Mouse (Mus musculus): ENCODE measurements around the gene Pex13. TPM values are rescaled to one million over a fixed set of nuclear protein-coding genes. Genes with fewer than 3 reads are reported as not detected.

Pex13 gene
- polyA plus RNA-seq, 1 experiment from 2014 or later, result 38.0 TPM

DNA sequence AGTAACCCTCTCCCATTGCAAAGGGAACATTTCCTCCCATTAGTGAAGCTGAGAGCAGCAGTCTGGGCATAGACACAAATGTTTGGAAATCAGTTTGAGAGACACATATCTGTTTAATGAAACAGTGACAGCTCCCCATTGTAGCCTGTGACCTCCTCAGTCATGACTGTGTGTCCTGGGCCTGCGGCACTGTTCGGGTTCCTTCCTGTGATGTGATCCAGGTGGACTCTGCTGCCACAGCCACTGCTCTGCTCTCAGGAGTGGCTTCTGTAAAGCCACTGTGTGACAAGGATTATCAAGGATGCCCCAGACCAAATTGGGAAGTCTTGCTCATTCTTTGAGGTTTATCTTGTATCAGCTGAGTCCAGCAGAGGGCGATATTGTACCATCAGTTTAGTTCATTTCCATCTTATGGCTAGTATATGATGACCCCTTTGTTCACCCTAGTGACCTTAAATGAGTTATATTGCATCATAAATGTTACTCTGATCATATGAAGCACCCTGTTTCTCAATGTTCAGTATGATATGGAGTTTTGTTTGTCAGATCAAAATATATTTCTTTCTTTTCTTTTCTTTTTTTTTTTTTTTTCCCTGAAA lies 13.4 kb upstream of the Pex13 start:
- peak; percentile 41 for ATAC-seq
- Histone ChIP-seq H3K9me3 (no peaks in the 10 kb centered on the region), H3K4me3 (replicated peaks) (no peak overlapping the region), H3K4me2 (replicated peaks) (no peak overlapping the region), H3K36me3 (peaks cover 9% of the 10 kb centered on the region; the same call in 1 of the 2 replicates), H3K27ac (no peak overlapping the region), H3K27me3 (replicated peaks) (no peaks in the 10 kb centered on the region), H3K4me1 (replicated peaks) (no peaks in the 10 kb centered on the region), H3K9ac (no peak overlapping the region)
- 36% methylated on average over 3 of the region's 3 CpGs for WGBS

DNA sequence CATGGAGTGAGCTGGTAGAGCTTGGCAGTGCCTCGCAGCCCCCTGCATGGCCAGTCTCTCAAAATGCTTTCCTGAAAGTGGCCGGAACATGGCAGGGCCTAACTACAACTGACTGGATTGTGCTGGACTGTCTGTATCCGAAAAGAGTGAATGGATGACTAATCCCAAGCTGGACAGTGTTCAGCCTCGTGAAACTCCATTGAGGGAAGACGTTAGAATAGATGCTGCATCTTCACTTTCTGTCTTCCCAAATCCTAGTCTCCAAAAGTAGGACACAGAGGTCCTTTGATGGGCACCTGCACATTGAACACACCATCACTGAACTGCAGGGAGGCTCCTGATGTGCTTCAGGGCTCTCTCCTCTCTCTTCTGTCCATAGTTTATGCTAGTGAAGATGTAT lies 10.3 kb upstream of the Pex13 start:
- WGBS, result 93% methylated on average over 5 of the region's 5 CpGs
- H3K4me2 ChIP-seq (replicated peaks), result no peak overlapping the region
- no peak overlapping the region for H3K9ac ChIP-seq
- H3K4me3 ChIP-seq (replicated peaks), result no peak overlapping the region
- H3K36me3 ChIP-seq, result peaks cover 15% of the 10 kb centered on the region; the same call in 1 of the 2 replicates
- no peak for ATAC-seq
- no peak overlapping the region for H3K27ac ChIP-seq
- no peaks in the 10 kb centered on the region for H3K27me3 ChIP-seq (replicated peaks)
- H3K4me1 ChIP-seq (replicated peaks), result no peaks in the 10 kb centered on the region
- H3K9me3 ChIP-seq, result no peaks in the 10 kb centered on the region

DNA sequence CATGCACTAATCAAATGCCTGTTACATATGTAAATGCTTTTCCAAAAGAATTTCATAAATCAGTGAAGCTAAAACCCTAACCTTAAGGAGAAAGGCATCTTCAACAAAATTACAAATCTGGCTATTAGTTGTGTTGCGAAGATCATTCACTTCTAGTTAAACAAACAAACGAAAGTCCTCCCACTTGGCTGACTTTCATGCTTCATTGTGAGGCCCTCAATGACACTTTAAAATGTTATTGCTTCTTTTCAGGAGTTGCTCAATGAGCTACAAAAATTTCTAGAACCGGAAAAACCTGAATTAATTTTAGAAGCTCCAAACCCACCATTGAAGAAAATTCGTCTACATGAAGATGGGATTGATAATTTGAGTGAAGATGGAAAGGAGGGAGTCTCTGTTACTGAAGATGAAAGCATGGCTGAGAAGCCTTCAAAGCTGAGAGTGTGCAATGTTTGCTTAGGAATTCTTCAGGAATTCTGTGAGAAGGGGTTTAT lies 6.5 kb upstream of the Pex13 start:
- Histone ChIP-seq H3K27me3 (replicated peaks) (no peaks in the 10 kb centered on the region), H3K4me2 (replicated peaks) (no peak overlapping the region), H3K4me3 (replicated peaks) (no peak overlapping the region), H3K36me3 (0 out of 2 replicates have a peak, but pooled peaks cover 9% of the 10 kb centered on the region), H3K9me3 (no peaks in the 10 kb centered on the region), H3K27ac (no peak overlapping the region), H3K9ac (no peak overlapping the region), H3K4me1 (replicated peaks) (no peaks in the 10 kb centered on the region)
- 58% methylated on average over 4 of the region's 4 CpGs for WGBS
- no peak for ATAC-seq

DNA sequence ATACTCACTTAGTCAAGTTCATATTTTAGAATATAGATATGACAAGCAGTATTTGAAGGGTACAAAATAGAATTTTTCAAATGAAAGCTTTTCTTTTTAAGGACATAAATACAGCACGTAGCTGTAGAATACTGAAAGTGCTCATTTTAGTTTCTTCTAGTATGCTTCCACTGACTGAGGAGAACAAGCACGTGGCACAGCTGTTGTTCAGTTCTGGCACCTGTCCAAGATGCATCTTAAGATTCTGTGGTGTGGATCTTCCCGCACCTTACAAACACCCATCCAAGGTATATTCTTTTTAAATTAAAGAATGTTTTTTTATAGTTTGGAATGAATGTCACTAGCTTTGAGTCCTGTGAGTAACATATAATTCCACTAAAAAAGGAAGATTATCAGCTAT lies 1.4 kb upstream of the Pex13 start:
- H3K9ac ChIP-seq, result no peak overlapping the region
- H3K4me2 ChIP-seq (replicated peaks), result peak overlapping the region; percentile 58

DNA sequence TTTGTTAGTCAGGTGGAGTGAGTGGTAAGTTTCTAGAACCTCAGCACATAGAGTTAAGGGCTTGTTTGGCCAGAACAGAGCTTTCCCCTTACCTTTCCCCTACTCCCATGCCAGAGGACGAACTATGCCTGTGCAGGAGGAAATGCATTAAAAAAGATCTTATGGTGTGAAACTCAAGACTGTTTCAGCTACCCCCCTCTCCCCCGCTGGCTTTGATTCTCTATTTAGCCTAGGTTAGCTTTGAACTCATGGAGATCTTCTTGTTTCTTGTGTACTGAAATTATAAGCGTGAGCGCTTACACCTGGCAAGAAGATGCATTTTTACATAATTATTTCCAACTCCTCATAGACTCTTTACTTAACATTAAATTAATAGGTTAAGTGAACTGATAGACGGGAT lies 767 bp upstream of the Pex13 start:
- H3K9me3 ChIP-seq, result no peaks in the 10 kb centered on the region
- no peaks in the 10 kb centered on the region for H3K36me3 ChIP-seq
- no peaks in the 10 kb centered on the region for H3K27me3 ChIP-seq (replicated peaks)
- peak overlapping the region; percentile 99 for H3K27ac ChIP-seq
- peak overlapping the region; percentile 94 for H3K9ac ChIP-seq
- peak overlapping the region; percentile 94 for H3K4me3 ChIP-seq (replicated peaks)
- ATAC-seq, result no peak
- 7% methylated on average over 5 of the region's 5 CpGs for WGBS
- 0 out of 2 replicates have a peak, but pooled peaks cover 2% of the 10 kb centered on the region for H3K4me1 ChIP-seq (replicated peaks)
- H3K4me2 ChIP-seq (replicated peaks), result peak overlapping the region; percentile 58

More for the DNA sequence above, 1.4 kb upstream of the Pex13 start:
- WGBS, result 17% methylated on average over 3 of the region's 3 CpGs
- H3K9me3 ChIP-seq, result no peaks in the 10 kb centered on the region
- peak overlapping the region; percentile 94; the same call in 1 of the 2 replicates for H3K4me3 ChIP-seq (replicated peaks)
- H3K4me1 ChIP-seq (replicated peaks), result 0 out of 2 replicates have a peak, but pooled peaks cover 2% of the 10 kb centered on the region
- H3K36me3 ChIP-seq, result no peaks in the 10 kb centered on the region
- no peak overlapping the region for H3K27ac ChIP-seq
- H3K27me3 ChIP-seq (replicated peaks), result no peaks in the 10 kb centered on the region
- no peak for ATAC-seq

GRCm38 (mm10) chr11:23665311-23665786 lies 410 bp downstream of the Pex13 start, which contains the start of gene Pus10:
Pus10 (plus strand) TSS chr11:23665674.
- H3K27ac ChIP-seq, result peak within 1 kb of the TSS; percentile 99
- no peaks in the 10 kb centered on the region for H3K36me3 ChIP-seq
- H3K9ac ChIP-seq, result peak within 1 kb of the TSS; percentile 94
- H3K27me3 ChIP-seq (replicated peaks), result no peaks in the 10 kb centered on the region
- under 1% methylated on average over 40 of the region's 40 CpGs for WGBS
- peak; percentile 68 for ATAC-seq
- 0 out of 2 replicates have a peak, but pooled peaks cover 2% of the 10 kb centered on the region for H3K4me1 ChIP-seq (replicated peaks)
- H3K9me3 ChIP-seq, result no peaks in the 10 kb centered on the region
- peak within 1 kb of the TSS; percentile 94 for H3K4me3 ChIP-seq (replicated peaks)
- H3K4me2 ChIP-seq (replicated peaks), result peak within 1 kb of the TSS; percentile 58

GRCm38 (mm10) chr11:23664232-23664631 lies 1.5 kb downstream of the Pex13 start:
- Histone ChIP-seq H3K36me3 (no peaks in the 10 kb centered on the region), H3K9ac (no peak overlapping the region)
- no peak for ATAC-seq

GRCm38 (mm10) chr11:23657791-23658190 lies 8.0 kb downstream of the Pex13 start:
- no peaks in the 10 kb centered on the region for H3K9me3 ChIP-seq
- no peaks in the 10 kb centered on the region for H3K27me3 ChIP-seq (replicated peaks)
- no peak overlapping the region for H3K27ac ChIP-seq
- H3K4me3 ChIP-seq (replicated peaks), result no peak overlapping the region
- H3K4me1 ChIP-seq (replicated peaks), result no peaks in the 10 kb centered on the region
- H3K9ac ChIP-seq, result no peak overlapping the region
- H3K36me3 ChIP-seq, result no peaks in the 10 kb centered on the region
- 75% methylated on average over 2 of the region's 2 CpGs for WGBS
- no peak for ATAC-seq
- H3K4me2 ChIP-seq (replicated peaks), result no peak overlapping the region

More at GRCm38 (mm10) chr11:23664232-23664631, 1.5 kb downstream of the Pex13 start:
- no peaks in the 10 kb centered on the region for H3K9me3 ChIP-seq
- H3K27me3 ChIP-seq (replicated peaks), result no peaks in the 10 kb centered on the region
- no peak overlapping the region for H3K4me2 ChIP-seq (replicated peaks)
- no peak overlapping the region for H3K27ac ChIP-seq
- H3K4me1 ChIP-seq (replicated peaks), result 0 out of 2 replicates have a peak, but pooled peaks cover 2% of the 10 kb centered on the region
- no peak overlapping the region for H3K4me3 ChIP-seq (replicated peaks)

GRCm38 (mm10) chr11:23653666-23654065 lies 12.1 kb downstream of the Pex13 start:
- no peak overlapping the region for H3K4me2 ChIP-seq (replicated peaks)
- no peak overlapping the region for H3K9ac ChIP-seq
- no peaks in the 10 kb centered on the region for H3K36me3 ChIP-seq
- H3K4me3 ChIP-seq (replicated peaks), result no peak overlapping the region
- no peak overlapping the region for H3K27ac ChIP-seq
- ATAC-seq, result no peak
- WGBS, result 79% methylated on average over 3 of the region's 3 CpGs
- H3K27me3 ChIP-seq (replicated peaks), result no peaks in the 10 kb centered on the region
- H3K4me1 ChIP-seq (replicated peaks), result no peaks in the 10 kb centered on the region
- H3K9me3 ChIP-seq, result no peaks in the 10 kb centered on the region

DNA sequence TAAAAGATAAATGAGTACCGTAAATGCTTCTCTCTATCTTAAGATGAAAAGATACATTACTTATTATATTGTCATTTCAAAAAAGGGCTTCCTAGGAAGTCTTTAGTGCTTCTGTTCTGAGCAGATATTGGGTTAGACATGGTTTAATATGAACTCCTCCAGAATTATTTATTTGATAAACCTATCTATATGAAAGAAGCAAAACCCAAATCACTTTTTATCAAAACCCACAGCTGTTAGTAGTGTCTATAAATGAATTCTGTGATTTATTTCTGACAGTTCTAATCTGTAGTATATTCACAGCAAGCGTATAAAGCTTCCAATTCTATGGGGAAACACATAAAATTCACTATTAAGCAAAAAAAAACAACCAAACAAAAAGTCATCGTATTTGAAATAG lies 17.9 kb downstream of the Pex13 start:
- Histone ChIP-seq H3K36me3 (no peaks in the 10 kb centered on the region), H3K4me1 (replicated peaks) (no peaks in the 10 kb centered on the region), H3K27me3 (replicated peaks) (no peaks in the 10 kb centered on the region), H3K9ac (no peak overlapping the region), H3K4me2 (replicated peaks) (no peak overlapping the region), H3K9me3 (no peaks in the 10 kb centered on the region), H3K27ac (no peak overlapping the region), H3K4me3 (replicated peaks) (no peak overlapping the region)
- no peak for ATAC-seq
- 93% methylated on average over 3 of the region's 3 CpGs for WGBS

- H3K4me1 ChIP-seq (replicated peaks), result no peaks in the 10 kb centered on the region
- H3K4me3 ChIP-seq (replicated peaks), result no peak overlapping the region
- no peaks in the 10 kb centered on the region for H3K27me3 ChIP-seq (replicated peaks)
- no peak for ATAC-seq
- H3K36me3 ChIP-seq, result no peaks in the 10 kb centered on the region
- H3K27ac ChIP-seq, result no peak overlapping the region
- no peak overlapping the region for H3K9ac ChIP-seq
- H3K9me3 ChIP-seq, result no peaks in the 10 kb centered on the region
- no peak overlapping the region for H3K4me2 ChIP-seq (replicated peaks)
Observed at GRCm38 (mm10) chr11:23647431-23647830, 18.3 kb downstream of the Pex13 start.

- H3K4me3 ChIP-seq (replicated peaks), result no peak overlapping the region
- no peak overlapping the region for H3K9ac ChIP-seq
- H3K4me2 ChIP-seq (replicated peaks), result no peak overlapping the region
- H3K9me3 ChIP-seq, result no peaks in the 10 kb centered on the region
- no peak for ATAC-seq
- no peaks in the 10 kb centered on the region for H3K27me3 ChIP-seq (replicated peaks)
- H3K36me3 ChIP-seq, result no peaks in the 10 kb centered on the region
- H3K4me1 ChIP-seq (replicated peaks), result peaks cover 2% of the 10 kb centered on the region; the same call in 1 of the 2 replicates
- H3K27ac ChIP-seq, result no peak overlapping the region
- 62% methylated on average over 8 of the region's 8 CpGs for WGBS
Observed at GRCm38 (mm10) chr11:23634573-23634972, 31.2 kb downstream of the Pex13 start.

DNA sequence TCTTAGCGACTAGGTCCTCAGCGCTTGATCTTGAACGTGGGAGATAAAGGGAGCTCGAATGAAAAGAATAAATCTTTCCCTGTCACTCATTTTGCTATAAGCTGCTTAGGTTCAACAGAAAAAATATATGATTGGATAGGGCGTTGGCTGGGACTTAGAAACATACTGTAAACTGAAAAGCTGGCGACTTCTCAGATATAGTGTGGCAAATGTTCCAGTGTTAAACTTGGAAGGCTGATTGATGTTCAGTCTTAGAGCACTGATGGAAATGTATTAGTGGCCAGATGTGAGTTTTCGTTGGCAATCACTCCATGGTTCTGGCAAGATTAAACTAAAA lies 31.9 kb downstream of the Pex13 start:
- H3K4me2 ChIP-seq (replicated peaks), result peak overlapping the region; percentile 83
- H3K27me3 ChIP-seq (replicated peaks), result no peaks in the 10 kb centered on the region
- H3K27ac ChIP-seq, result no peak overlapping the region
- peaks cover 2% of the 10 kb centered on the region; the same call in 1 of the 2 replicates for H3K4me1 ChIP-seq (replicated peaks)
- H3K9me3 ChIP-seq, result no peaks in the 10 kb centered on the region
- H3K9ac ChIP-seq, result no peak overlapping the region
- 9% methylated on average over 7 of the region's 7 CpGs for WGBS
- peak; percentile 23 for ATAC-seq
- H3K36me3 ChIP-seq, result no peaks in the 10 kb centered on the region
- H3K4me3 ChIP-seq (replicated peaks), result peak overlapping the region; percentile 94

All from intestine, embryonic 15.5 days (tissue).